8 mouse cellular contexts compared by ENCODE assay signal in the genomic region with DNA sequence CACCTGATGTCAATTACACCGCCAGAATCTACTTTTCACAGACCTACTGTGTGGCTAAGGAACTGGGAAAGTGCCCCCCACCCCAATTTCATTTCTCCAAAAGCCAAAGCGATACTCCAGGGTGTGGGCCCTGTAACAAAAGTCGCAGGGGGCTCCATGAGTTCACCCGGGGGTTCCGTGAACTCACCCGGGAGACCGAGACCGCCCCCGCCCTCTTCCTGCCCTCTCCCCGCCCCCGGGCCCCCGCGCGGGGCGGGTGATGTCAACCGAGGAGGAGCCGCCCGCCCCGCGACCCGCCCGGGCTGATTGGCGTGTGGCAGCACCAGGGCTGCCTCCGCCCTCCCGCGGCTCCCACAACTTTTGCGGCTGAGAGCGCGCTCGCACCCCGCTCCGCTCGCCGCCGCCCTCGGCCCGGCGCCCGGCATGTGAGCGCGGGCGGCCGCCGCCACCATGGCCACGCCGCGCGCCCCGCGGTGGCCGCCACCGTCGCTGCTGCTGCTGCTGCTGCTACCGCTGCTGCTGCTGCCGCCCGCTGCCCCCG. TPM values are rescaled to one million over a fixed set of nuclear protein-coding genes. Genes with fewer than 3 reads are reported as not detected.
A peak's percentile ranks its signal among the peaks of the same experiment; 100 is the strongest.
DNase-seq lines count a peak whose midpoint lies in the region; ATAC-seq and TF ChIP-seq lines count a peak whose summit lies in the region.

A gene (plus strand): TSS at position 209 of the 541 bp plus-strand sequence.

- no peaks in the 10 kb centered on the region for H3K9me3 ChIP-seq in forebrain, embryonic 15.5 days
- no peaks in the 10 kb centered on the region for H3K9me3 ChIP-seq in lung, embryonic 15.5 days

- ATAC-seq in forebrain, embryonic 15.5 days (replicated peaks), result peak; percentile 85
- peak; percentile 83; the same call in 1 of the 2 replicates for ATAC-seq in lung, embryonic 15.5 days (ENCODE audit: borderline replicate concordance, extremely low read depth, low FRiP score, low TSS enrichment)

- H3K27me3 ChIP-seq in forebrain, embryonic 15.5 days, result no peaks in the 10 kb centered on the region
- no peaks in the 10 kb centered on the region for H3K27me3 ChIP-seq in lung, embryonic 15.5 days

- H3K4me2 ChIP-seq in forebrain, embryonic 15.5 days (replicated peaks), result peak within 1 kb of the TSS; percentile 88
- H3K4me2 ChIP-seq in lung, embryonic 15.5 days, result peak within 1 kb of the TSS; percentile 85

- peak; percentile 20; the same call in 1 of the 2 replicates for TF ChIP-seq CTCF in layer of hippocampus, adult 2 months (conservative IDR thresholded peaks at IDR 0.05)

- no peaks in the 10 kb centered on the region for H3K36me3 ChIP-seq in forebrain, embryonic 15.5 days
- H3K36me3 ChIP-seq in lung, embryonic 15.5 days, result no peaks in the 10 kb centered on the region

- H3K4me1 ChIP-seq in forebrain, embryonic 15.5 days, result peaks cover 46% of the 10 kb centered on the region
- peaks cover 24% of the 10 kb centered on the region for H3K4me1 ChIP-seq in lung, embryonic 15.5 days

- peak within 1 kb of the TSS; percentile 89 for H3K4me3 ChIP-seq in forebrain, embryonic 15.5 days
- peak within 1 kb of the TSS; percentile 87 for H3K4me3 ChIP-seq in layer of hippocampus, adult 2 months
- peak within 1 kb of the TSS; percentile 69 for H3K4me3 ChIP-seq in lung, embryonic 15.5 days

- WGBS in forebrain, embryonic 15.5 days, result under 1% methylated on average over 46 of the region's 57 CpGs
- 2% methylated on average over 57 of the region's 57 CpGs for WGBS in lung, embryonic 15.5 days

- H3K9ac ChIP-seq in forebrain, embryonic 15.5 days (replicated peaks), result peak within 1 kb of the TSS; percentile 93
- peak within 1 kb of the TSS; percentile 86 for H3K9ac ChIP-seq in lung, embryonic 15.5 days

- peak within 1 kb of the TSS; percentile 79 for H3K27ac ChIP-seq in forebrain, embryonic 15.5 days (replicated peaks)
- H3K27ac ChIP-seq in layer of hippocampus, adult 2 months, result peak within 1 kb of the TSS; percentile 91
- peak within 1 kb of the TSS; percentile 79 for H3K27ac ChIP-seq in lung, embryonic 15.5 days

- intact Hi-C loops in heart, postnatal 25 days (cut with DNase I), result loop anchor here (2.0 kb wide), 1 partner anchor 101 kb away; no protein-coding TSS in a partner anchor

- DNase-seq in MN1 (ENCODE audit: low spot score), result peak; percentile 54
- peak; percentile 74 for DNase-seq in cerebellum, adult 11-12 months
- peak; percentile 88 for DNase-seq in heart, postnatal 25 days (ENCODE audit: low spot score)
- peak; percentile 33 to 50 for DNase-seq in layer of hippocampus, adult 2 months (ENCODE audit: low spot score in 2 of 2)
- DNase-seq in ovary, postnatal 14 days (ENCODE audit: low spot score), result peak; percentile 65
- DNase-seq in thymus, postnatal 14 days, result peak; percentile 96

RNA-seq across cellular contexts. Expression of the gene that starts here (rescaled TPM):
- 20.3 and 22.4 TPM in 2 replicates for polyA plus RNA-seq in forebrain, embryonic 15.5 days (2015; fragmentation: Nextera tagmentation; extraction: Ambion mirVana)
- total RNA-seq in heart, postnatal 25 days (2021), result 100 to 1,000 TPM; 155 to 170 TPM
- total RNA-seq in layer of hippocampus, adult 2 months (2021), result 10 to 100 TPM; 24.6 to 28.8 TPM
- polyA plus RNA-seq in lung, embryonic 15.5 days (2015; fragmentation: Nextera tagmentation; extraction: Ambion mirVana), result 21.1 and 25.2 TPM in 2 replicates

Comparison
In these comparisons a context has a peak if more than half of its experiments do, and no peak if none do; other contexts are left out.
1. Peak in every context shown above with its lines: DNase-seq, ATAC-seq, H3K4me3 ChIP-seq and H3K27ac ChIP-seq.
2. RNA of the gene that starts here (total RNA-seq): 155 to 170 TPM in heart, postnatal 25 days; 24.6 to 28.8 TPM in layer of hippocampus, adult 2 months; every median in the first group is over 4 times any median in the second.
3. DNase-seq: peak in every context shown above with its lines; median percentile 96 in thymus, postnatal 14 days; 88 in heart, postnatal 25 days; 74 in cerebellum, adult 11-12 months; 65 in ovary, postnatal 14 days; 54 in MN1; 42 in layer of hippocampus, adult 2 months.